Mouse (Mus musculus) kidney, adult 2 months (tissue): ENCODE measurements around the gene Adcy5. TPM values are rescaled to one million over a fixed set of nuclear protein-coding genes. Genes with fewer than 3 reads are reported as not detected.

Source experiments
- DNase-seq: peaks from one replicate; pipeline ENCODE4 v3.0.0; 2021
- H3K27ac ChIP-seq: fragments of 200-500 bp; 2 replicates; pipeline ENCODE4 v1.5.1; 2012; ENCODE audit warnings: low read depth, low read length, control low read depth, inconsistent platforms; ENCODE audit not compliant: insufficient read depth
- H3K27me3 ChIP-seq: fragments of 200-500 bp; replicated peaks from 2 replicates; pipeline ENCODE4 v1.6.1; 2012; ENCODE audit warnings: mild to moderate bottlenecking, moderate library complexity, low read length, inconsistent platforms; ENCODE audit not compliant: control insufficient read depth, insufficient read depth
- H3K36me3 ChIP-seq: fragments of 200-500 bp; 2 replicates; pipeline ENCODE4 v1.6.1; 2012; ENCODE audit warnings: mild to moderate bottlenecking, moderate library complexity, low read length, inconsistent platforms; ENCODE audit not compliant: control insufficient read depth, insufficient read depth
- H3K4me1 ChIP-seq: fragments of 200-500 bp; 2 replicates; pipeline ENCODE4 v1.6.1; 2011; ENCODE audit warnings: low read length; ENCODE audit not compliant: control insufficient read depth, insufficient read depth
- H3K4me3 ChIP-seq: fragments of 200-500 bp; 2 replicates; pipeline ENCODE4 v1.5.1; 2011; ENCODE audit warnings: mild to moderate bottlenecking, low read depth, low read length, control low read depth; ENCODE audit not compliant: insufficient read depth
- CTCF ChIP-seq: fragments of 200-500 bp; conservative IDR thresholded peaks from 2 replicates; pipeline ENCODE4 v1.5.1; 2011; ENCODE audit warnings: low read depth, mild to moderate bottlenecking, control low read depth, low read length, moderate library complexity, mixed read lengths; ENCODE audit not compliant: insufficient read depth, insufficient read length
- POLR2A ChIP-seq: fragments of 200-500 bp; IDR thresholded peaks from one replicate; pipeline ENCODE4 v1.6.1; 2011; ENCODE audit warnings: low read depth, low read length, control low read depth
- WGBS: fragments of 180-500 bp; shearing (Covaris S2); methylation state at CpG from one replicate; pipeline ENCODE4 v1.1.7; 2018; 5-methylcytosine and 5-hydroxymethylcytosine counted together
- polyA plus RNA-seq: library from polyadenylated mRNA; depleted of rRNA; stranded (reverse); fragments of >200 nt; gene quantifications from 2 replicates; pipeline ENCODE4 v1.2.3, GENCODE M21; 2012

Adcy5 gene
- polyA plus RNA-seq, 1 experiment, result 5.7 TPM

GRCm38 (mm10) chr16:35116328-35116956 is 38.2 kb upstream of the Adcy5 start:
- DNase-seq, result no peak
- H3K4me1 ChIP-seq, result no peaks in the 10 kb centered on the region
- H3K27ac ChIP-seq, result no peak overlapping the region
- 79% methylated on average over 7 of the region's 7 CpGs for WGBS
- H3K4me3 ChIP-seq, result no peak overlapping the region
- no peaks in the 10 kb centered on the region for H3K36me3 ChIP-seq
- H3K27me3 ChIP-seq, result no peaks in the 10 kb centered on the region
- TF ChIP-seq POLR2A (no peak), CTCF (no peak)

- no peak for DNase-seq
- TF ChIP-seq CTCF (no peak), POLR2A (no peak)
- Histone ChIP-seq H3K4me3 (no peak overlapping the region), H3K27ac (no peak overlapping the region), H3K4me1 (no peaks in the 10 kb centered on the region), H3K27me3 (no peaks in the 10 kb centered on the region), H3K36me3 (no peaks in the 10 kb centered on the region)
- WGBS, result 68% methylated on average over 7 of the region's 7 CpGs
Observed at GRCm38 (mm10) chr16:35117436-35117835, 37.2 kb upstream of the Adcy5 start.

- WGBS, result 72% methylated on average over 4 of the region's 4 CpGs
- H3K27ac ChIP-seq, result no peak overlapping the region
Observed at GRCm38 (mm10) chr16:35120603-35121002, 34.1 kb upstream of the Adcy5 start.

GRCm38 (mm10) chr16:35127270-35127669 is 27.4 kb upstream of the Adcy5 start:
- WGBS, result 83% methylated on average over 5 of the region's 5 CpGs
- no peaks in the 10 kb centered on the region for H3K36me3 ChIP-seq
- TF ChIP-seq CTCF (no peak), POLR2A (no peak)
- no peaks in the 10 kb centered on the region for H3K4me1 ChIP-seq
- no peak overlapping the region for H3K27ac ChIP-seq
- no peak overlapping the region for H3K4me3 ChIP-seq
- no peak for DNase-seq
- H3K27me3 ChIP-seq, result no peaks in the 10 kb centered on the region

More at GRCm38 (mm10) chr16:35120603-35121002, 34.1 kb upstream of the Adcy5 start:
- TF ChIP-seq CTCF (no peak), POLR2A (no peak)
- H3K27me3 ChIP-seq, result no peaks in the 10 kb centered on the region
- H3K4me3 ChIP-seq, result no peak overlapping the region
- no peaks in the 10 kb centered on the region for H3K4me1 ChIP-seq
- no peaks in the 10 kb centered on the region for H3K36me3 ChIP-seq
- no peak for DNase-seq

- Histone ChIP-seq H3K27ac (no peak overlapping the region), H3K27me3 (no peaks in the 10 kb centered on the region; the same call in 1 of the 2 replicates), H3K4me1 (no peaks in the 10 kb centered on the region), H3K36me3 (no peaks in the 10 kb centered on the region), H3K4me3 (no peak overlapping the region)
- DNase-seq, result no peak
- 77% methylated on average over 3 of the region's 3 CpGs for WGBS
- TF ChIP-seq CTCF (no peak), POLR2A (no peak)
Observed at GRCm38 (mm10) chr16:35130172-35130571, 24.5 kb upstream of the Adcy5 start.

GRCm38 (mm10) chr16:35139416-35139815 is 15.3 kb upstream of the Adcy5 start:
- H3K27me3 ChIP-seq, result no peaks in the 10 kb centered on the region
- TF ChIP-seq POLR2A, result no peak
- TF ChIP-seq CTCF, result no peak
- no peak overlapping the region for H3K27ac ChIP-seq
- no peaks in the 10 kb centered on the region for H3K4me1 ChIP-seq
- WGBS, result 77% methylated on average over 6 of the region's 6 CpGs
- no peaks in the 10 kb centered on the region for H3K36me3 ChIP-seq
- no peak overlapping the region for H3K4me3 ChIP-seq
- DNase-seq, result no peak

- TF ChIP-seq CTCF (no peak), POLR2A (no peak)
- no peak overlapping the region for H3K27ac ChIP-seq
- 45% methylated on average over 11 of the region's 11 CpGs for WGBS
- DNase-seq, result no peak
- H3K36me3 ChIP-seq, result no peaks in the 10 kb centered on the region
- no peaks in the 10 kb centered on the region for H3K27me3 ChIP-seq
- H3K4me3 ChIP-seq, result no peak overlapping the region
- no peaks in the 10 kb centered on the region for H3K4me1 ChIP-seq
Observed at GRCm38 (mm10) chr16:35139873-35140619, 14.6 kb upstream of the Adcy5 start.
